Mouse (Mus musculus) thymus, postnatal 25 days (tissue): ENCODE measurements around the gene Palm.

Experiments
- DNase-seq: peaks from one replicate; pipeline ENCODE4 v3.0.0; 2022

Palm gene

DNA sequence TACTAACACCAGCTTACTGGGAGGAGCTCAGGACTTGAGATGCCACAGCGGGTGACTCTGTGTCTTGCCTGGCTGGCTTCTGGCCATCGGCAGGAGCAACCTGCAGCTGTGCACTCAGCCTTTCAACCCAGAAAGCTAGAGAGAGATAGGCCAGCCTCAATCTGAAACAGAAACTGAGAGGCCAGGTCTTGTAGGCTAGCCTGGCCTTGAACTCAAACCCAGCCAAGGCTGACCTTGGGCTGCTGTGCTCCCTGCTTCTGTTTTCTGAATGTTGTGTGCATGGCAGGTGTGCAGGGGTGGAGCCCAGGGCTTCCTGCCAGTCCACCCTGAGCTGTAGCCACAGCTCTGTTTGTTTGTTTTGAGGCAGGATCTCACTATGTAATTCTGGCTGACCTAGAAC lies 20.2 kb upstream of the Palm start:
- DNase-seq: no peak

DNA sequence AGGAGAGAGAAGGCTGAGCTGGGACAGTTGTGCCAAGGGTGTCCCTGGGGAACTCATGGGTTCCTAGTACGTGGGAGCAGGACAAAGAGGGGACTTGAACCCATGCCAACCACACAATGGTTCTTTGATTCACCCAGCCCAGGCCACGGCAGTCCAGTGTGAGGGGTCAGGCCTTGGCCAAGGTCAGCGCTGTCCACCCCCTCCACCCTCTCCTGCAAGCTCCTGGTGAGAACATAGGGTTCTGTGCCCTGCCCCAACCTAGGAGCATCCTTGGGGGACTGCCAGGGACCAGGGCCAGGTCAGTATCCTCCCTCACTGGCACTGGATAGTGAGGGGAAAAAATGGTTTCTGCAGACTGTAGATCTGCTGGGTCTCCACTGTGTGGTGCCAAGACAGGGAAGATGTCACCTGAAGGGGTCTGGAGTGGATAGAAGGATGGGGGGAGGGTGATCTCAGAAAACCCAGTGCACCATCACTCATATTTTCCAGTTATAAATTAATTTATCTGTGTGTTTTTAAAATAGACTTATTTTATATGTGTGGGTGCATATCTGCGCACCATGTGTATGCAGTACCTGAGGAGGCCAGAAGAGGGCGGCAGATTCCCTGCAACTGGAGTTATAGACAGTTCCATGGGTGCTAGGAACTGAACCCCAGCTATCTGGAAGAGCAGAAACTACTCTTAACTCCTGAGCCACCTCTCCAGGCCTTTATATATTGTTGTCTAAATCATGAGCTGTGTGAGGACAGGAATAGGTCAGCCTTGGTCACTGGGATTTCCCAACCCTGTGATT lies 18.7 kb upstream of the Palm start:
- no peak for DNase-seq

DNA sequence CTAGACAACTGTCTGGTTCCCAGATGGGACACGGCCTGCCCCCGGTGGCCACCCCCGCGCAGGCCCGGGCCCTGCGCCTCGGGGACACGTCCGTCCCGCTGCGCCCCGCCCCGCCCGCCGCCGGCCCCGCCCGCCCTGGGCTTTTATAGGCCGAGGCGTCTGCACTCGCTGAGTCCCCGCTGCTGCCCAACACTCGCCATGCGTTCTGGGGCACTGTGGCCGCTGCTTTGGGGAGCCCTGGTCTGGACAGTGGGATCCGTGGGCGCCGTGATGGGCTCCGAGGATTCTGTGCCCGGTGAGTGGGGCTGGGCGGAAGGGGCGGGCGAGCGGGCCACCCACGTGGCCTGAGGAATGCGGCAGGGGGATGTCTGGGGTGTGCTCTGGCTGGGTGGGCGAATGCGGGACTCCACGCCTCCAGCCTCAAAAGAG lies 16.3 kb upstream of the Palm start, which contains the start of gene Fstl3:
TSS of gene Fstl3 (plus strand) at position 170 of the 429 bp plus-strand sequence.
- no peak for DNase-seq

DNA sequence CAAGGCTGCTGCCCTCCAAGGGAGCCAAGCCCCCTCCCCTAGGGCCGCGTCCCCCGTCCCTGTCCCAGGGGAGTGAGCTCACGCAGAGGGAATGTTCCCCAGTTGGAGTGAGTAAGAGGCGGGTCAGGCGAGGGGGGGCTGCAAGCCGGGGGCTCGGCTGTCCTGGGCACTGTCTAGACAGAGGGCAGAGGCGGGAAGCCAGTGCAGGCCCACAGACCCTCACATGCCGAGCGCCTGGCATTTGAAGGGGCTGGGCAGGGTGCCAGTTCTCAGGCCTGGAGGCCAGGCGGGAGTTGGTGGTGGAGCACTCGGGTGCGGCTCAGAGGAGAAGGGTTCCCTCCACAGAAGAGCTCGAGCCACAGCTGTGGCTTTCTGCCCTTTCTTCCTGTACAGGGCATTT lies 15.4 kb upstream of the Palm start:
- DNase-seq: no peak

DNA sequence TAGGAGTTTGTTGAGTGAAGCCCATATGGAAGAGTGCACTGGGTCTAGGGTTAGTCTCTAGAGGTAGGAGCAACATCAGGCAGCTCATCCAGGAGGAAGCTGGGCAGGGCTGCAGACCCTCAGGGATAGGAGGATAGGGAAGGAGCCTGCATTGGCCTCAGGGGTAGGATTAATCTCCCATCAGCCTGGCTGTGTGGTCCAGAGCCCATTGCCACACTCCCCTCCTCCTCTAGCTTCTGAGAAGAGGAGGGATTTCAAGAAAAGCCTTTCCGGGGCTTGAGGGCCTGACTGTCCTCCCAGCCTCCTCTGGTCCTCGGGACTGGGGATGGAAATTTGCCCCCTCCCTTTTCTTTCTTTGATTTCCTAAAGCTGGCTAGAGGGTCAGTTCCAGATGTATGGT lies 14.2 kb upstream of the Palm start:
- no peak for DNase-seq

DNA sequence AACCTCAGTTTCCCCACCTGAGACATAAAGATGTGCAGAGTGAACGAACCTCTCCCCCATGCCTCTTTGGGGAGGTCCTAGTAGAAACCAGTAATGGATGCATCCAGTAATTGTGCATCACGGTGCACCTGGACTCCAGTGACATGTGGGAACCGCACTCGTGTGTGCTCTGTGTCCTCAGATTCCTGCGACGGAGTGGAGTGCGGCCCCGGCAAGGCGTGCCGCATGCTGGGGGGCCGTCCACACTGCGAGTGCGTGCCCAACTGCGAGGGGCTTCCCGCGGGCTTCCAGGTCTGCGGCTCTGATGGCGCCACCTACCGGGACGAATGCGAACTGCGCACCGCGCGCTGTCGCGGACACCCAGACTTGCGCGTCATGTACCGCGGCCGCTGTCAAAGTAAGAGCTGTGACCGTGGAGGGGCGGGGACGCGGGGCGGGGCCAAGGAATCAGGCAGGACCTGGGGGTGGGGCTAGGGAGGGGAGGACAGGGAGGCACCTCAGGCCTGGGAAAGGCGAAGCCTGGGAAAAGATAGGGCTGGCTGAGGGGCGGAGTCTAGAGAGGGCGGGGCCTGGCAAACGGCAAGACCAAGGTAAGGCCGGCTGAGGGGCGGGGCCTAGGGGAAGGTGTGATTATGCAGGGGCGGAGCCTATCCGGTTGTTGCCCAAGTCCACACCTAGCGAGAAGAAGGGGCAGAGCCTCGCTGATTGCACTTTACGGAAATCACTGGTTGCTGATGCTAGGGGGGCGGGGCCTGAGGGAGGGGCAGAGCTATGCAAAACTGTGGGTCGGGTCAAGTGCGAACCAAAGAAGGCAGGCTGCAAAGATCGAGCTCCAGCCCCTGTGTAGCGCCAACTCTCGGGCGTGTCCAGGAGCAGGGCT lies 13.3 kb upstream of the Palm start:
- DNase-seq: peak; percentile 94

DNA sequence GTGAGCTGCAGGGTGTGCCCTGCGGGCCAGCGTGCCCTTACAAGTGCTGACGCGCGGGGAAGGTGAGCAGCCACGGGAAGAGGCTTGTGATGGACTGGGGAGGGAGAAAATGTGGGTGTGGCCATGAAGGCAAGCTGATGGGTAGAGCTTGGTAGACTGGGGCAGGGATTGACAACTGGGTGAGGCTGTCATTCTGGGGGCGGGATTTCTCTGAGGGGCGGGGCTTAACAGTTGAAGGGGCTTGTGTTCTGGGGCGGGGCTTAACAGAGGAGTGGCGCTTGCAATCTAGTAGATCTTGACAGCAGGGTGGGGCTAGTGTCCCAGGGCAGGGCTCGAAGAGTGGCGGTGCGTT lies 12.7 kb upstream of the Palm start:
- no peak for DNase-seq

DNA sequence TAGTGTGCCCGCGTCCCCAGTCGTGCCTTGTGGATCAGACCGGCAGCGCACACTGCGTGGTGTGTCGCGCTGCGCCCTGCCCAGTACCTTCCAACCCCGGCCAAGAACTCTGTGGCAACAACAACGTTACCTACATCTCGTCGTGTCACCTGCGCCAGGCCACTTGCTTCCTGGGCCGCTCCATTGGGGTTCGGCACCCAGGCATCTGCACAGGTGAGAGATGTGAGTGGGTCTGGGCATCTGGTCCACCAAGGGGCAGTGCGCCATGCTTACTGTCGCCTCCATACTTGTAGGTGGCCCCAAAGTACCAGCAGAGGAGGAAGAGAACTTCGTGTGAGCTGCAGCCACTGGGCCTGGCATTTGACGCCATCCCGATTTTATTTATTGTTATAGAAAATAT lies 12.2 kb upstream of the Palm start:
- DNase-seq: no peak

DNA sequence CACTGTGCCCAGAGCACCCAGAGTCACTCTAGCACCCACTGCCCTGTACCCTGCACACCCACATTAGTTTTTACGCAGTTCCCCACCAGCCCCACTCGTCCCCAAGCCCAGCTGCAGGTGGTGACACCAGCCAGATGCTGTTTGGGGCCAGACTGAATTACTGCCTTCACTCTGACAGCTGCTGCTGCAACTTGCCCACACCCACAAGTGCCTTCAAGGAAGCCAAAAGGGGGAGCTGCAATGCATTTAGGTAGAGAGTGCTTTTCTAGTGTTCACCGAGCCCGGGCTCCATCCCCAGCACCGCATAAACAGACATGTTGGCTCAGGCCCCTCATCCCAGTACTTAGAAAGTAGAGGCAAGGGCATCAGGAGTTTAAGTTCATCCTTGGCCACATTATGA lies 11.4 kb upstream of the Palm start:
- DNase-seq: peak; percentile 73

DNA sequence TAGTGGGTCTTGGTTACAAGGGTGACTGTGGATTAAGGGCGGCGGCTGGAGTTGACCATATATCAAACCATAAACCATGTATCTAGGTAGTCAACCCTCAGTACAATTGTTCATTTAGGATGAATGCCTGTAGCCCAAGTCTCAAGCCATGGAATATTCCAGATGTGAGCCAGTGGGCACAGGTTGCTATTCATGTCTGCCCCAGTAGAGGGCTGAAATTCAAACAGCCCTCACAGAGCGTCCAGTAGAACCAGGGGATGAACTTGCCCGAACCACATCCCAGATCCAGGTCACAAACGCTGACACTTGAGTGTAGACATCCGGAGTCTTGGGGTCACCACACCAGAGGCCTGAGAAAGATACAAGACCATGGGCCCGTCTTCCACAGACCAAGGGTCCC lies 10.3 kb upstream of the Palm start:
- DNase-seq: no peak

DNA sequence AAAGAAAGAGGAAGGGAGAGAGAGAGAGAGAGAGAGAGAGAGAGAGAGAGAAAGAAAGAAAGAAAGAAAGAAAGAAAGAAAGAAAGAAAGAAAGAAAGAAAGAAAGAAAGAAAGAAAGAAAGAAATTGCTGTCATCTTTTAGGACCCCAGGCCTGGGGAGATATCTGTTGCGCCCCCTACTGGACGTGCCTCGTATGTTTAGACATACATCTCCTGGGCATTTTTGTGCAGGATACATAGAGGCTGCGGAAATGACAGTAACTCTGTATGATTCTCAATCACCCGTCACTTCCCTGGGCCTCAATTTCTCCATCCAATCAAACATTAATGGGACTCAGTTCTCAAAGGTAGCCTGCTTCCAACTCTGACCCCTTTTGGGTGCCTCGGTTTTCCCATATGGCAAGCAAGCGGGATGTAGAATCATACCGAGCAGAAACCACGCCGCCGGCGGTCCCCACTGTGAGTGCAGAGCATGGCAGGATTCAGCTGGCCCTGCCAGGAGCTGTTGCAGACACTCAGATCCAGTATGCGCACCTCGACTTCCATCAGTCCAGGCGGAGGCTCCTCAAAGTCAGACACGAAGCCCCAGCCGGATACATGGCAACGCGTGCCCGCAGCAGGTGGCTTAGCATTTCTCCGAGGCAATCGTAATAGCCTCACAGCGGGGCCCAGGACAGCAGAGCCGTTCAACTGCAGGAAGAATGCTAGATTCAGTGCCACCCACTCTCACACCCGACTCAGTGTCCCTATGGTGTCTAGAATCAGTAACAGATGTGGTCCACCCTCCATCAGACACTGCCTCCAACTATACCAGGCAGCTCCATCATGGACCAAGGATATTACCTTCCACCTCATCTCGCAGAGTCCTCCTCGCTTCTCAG lies 9.2 kb upstream of the Palm start:
- DNase-seq: peak; percentile 61

DNA sequence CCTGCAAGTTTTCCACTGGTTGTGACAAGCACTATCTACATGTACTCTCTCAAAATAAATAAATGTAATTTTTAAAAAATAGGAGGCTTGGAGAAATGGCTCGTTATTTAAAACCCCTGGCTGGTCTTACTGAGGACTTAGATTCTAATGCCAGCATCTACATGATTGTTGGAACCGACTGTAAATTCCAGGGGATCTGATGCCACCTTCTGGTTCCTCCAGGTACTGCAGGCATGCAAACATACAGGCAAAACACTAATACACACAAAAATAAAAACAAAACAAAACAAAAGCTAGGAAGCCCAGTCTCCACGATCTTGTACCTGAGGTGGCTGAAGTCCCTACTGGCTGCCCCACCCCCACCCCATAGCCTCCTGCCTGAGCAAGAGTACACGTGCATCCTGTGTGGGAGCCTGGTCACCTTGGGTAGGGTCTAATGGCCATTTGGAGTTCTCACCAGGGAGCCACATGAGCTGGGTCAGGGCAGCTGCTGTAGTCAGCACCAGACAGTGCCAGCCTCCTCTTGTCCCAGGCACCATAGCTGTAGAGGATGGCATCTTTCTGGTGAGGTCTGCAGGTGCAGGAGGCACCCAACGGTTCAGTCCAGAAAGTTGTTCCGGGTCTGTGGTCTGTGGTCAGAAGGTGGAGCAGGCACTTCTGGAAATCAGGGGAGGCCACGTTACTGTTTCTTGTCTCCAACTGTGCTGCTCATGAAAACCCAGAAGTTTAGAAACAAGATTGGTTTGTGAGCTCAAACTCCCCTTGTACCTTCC lies 4.8 kb upstream of the Palm start:
- DNase-seq: peak; percentile 82

DNA sequence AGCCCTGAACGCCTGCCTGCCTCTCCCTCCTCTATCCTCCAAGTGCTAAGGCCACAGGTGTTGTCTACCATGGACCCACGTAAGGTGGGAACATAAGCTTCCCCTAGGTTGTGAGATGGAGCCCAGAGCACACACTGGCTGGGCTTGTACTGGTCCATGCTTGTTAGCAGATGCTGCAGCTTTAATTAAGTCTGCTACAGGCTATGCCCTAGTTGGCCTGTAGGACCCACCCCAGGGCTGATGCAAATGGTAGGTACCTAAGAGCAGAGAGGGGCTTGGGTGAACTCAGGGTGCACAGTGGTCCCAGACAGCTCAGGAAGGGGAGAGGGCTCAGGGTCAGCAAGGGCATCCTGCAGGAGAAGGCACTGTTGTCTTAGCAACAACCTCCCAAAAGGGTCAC lies 3.8 kb upstream of the Palm start:
- DNase-seq: no peak

DNA sequence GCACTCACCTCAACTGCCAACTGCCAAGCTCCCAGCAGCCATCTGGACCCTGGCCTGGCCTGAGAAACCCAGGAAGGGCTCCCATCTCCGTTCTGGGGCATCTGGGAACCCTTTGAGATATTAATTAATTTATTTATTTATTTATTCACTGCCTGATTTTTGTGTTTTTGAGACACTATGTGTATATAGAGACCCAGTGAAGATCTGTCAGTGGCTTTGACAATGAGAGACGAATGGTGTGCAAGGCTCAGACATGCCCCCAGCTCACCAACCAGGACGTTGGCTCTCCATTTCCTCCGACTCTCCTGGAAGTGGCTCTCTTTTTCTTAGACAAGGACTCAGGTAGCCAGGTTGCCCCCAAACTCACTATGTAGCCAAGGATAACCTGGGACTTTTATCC lies 2.5 kb upstream of the Palm start, which contains the start of gene Prss57:
TSS of gene Prss57 (minus strand) at position 101 of the 400 bp plus-strand sequence.
- DNase-seq: peak; percentile 16

DNA sequence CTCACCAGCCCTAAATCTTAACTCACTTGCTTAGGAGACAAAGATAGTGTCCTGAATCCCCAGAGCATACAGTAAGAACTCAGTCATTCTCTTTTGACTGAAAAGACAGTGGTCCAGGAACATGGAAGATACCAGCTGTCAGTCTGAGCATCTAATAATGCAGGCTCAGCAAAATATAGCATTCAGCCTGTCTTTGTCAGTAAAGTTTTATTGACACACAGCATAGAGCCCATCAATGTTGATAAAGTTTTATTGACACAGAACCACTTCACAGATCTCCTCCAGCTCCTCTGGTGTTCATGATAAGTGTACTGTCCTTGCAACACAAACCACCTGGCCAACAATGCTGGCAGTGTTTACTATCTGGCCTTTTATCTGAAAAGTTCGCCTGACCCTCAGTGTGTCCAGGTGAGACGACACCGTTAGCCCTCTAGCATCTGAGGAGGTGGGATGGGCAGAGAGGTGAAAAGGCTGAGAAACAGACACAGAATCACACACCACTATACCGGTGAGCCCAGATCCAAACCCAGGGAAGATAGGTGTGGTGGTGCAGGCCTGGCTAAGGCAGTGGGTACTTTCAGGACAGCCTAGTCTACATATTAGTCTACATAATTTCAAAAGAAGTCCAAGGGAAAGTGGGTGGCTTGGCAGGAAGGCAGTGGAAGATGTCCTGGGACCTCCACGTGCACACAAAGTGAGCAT lies 882 bp upstream of the Palm start:
- DNase-seq: no peak

DNA sequence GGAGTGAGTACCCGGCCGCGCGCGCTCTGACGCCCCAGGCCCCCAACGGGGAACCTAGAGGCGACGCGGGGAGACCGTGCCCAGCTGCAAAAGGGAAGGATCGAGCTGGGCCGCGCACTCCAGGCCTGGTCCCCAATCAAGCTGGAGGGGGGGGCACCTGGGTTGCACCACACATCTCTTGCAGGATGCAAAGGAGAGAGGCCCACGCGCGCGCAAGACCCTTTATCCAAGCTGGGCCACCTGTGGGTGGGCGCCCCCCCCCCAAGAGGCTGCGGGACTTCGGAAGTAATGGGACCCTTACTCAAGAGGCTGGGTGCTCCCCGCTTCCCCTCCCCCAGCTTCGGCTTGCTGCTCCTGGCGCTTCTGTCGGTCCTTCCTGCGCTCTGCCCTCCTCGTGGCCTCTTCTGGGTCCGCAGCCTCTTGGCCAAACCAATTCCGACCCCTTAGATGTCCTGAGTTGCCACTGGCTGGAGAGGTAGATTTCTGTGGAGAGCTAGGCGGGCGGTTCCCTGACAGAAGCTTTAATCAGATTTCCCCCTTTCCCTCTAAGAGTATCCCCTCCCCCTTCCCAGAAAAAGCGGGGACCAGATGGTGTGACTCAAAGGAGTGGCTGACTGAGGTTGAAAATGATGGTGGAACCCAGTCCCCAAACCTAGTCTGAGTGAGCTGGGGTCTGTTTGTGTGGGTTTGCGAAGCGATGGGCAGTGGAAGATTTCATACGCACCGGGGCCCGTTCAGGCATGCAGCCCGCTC lies 542 bp downstream of the Palm start:
- DNase-seq: no peak

DNA sequence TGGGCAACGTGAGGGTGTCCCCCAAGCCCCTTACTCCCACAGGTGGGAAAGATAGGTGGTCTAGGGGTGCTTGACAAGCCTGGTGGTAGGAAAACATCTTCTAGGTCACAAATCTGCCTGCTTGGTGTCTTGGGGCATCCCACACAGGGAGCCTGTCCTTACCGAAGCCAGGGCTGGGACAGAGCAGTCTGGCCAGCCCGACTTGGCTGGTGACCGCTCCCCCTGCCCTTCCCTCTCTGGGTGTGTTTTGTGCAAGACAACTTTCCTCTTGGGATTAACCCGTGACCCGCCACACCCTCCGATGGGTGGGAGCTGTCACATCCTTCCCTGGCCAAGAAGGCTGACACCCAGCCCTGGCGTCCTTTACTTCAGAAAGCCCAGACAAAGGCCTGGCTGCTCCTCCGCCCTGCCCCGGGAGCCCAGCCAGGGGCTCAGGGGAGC lies 1.1 kb downstream of the Palm start:
- DNase-seq: no peak

DNA sequence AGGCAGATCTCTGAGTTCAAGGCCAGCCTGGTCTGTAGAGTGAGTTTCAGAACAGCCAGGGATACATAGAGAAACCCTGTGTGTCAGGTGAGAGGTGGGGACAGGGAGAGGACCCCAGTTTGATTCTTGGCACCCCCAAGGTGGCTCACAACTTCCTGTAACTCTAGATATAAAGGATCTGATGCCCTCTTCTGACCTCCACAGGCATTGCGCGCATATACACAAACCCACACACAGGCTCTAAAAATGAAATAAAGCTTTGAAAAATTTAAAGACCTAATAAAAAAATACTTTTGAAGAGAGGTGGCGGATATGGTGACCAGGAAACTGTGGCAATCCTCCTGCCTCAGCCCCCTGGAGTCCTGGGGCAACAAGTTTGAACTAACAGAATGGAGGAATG lies 2.5 kb downstream of the Palm start:
- DNase-seq: no peak

DNA sequence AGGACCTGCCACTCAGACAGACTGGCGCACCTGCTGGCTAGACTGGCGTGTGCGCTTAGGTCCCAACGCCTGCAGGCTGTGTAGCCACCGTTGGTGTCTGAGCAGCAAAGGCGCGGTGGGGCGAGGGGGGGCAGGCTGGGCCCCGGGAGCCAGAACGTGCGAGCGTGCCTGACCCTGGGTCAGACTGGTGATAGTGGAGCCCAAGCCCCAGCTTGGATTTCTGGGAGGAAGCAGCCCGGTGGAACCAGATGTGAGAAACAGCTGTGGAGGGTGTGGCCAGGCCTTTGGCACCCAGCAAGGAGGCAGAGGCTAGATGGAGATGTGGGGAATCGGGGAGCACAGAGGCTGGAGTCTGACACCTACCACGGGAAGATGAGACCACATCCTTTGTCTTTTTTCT lies 4.0 kb downstream of the Palm start:
- peak; percentile 39 for DNase-seq

DNA sequence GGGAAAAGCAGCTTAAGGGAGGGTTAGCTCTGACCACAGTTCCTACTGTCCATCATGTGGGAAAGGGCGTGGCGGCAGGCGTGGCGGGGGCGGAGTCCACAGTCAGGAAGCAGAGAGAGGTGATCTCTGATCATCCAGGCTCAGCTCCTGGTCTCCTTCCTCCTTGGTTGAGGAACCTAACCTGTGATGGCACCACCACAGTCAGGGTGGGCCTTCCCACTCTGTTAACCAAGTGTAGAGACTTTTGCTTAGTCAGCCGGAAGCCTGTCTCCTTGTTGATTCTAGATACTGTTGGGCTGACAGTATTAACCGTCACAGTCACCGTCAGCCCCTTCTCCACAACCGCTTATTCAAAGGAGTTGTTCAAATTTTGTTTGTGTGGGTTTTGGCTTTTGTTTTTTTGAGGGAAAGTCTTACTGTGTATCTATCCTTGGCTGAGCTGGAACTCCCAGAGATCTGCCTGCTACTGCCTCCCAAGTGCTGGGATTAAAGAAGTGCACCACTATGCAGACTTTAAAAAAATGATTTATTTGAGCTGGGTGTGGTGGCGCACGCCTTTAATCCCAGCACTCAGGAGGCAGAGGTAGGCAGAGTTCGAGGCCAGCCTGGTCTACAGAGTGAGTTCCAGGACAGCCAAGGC lies 5.0 kb downstream of the Palm start:
- no peak for DNase-seq
